Mouse (Mus musculus): ENCODE measurements around the gene Rpgr. TPM values are rescaled to one million over a fixed set of nuclear protein-coding genes. Genes with fewer than 3 reads are reported as not detected.

Rpgr gene
- polyA plus RNA-seq, 1 experiment from 2014 or later, result 40.6 TPM

DNA sequence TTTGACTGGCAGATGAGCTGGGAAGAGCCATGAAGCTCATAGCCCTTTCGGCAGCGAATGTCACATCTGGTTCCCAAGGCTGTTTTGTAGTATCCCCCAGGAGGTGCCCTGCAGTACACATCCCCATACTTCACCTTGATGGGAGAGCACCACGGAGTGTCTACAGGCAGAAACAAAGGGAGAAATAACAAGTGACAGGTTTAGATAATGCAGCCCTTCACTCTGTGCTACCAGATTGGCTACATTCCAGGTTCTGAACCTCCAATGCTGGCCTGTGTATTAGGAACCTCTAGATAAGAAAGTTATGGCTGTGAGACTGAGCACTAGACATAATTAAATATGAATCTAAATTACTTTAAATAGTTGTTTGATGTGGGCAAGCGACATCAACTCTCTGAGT is 147.3 kb downstream of the Rpgr start:
- Histone ChIP-seq H3K9ac (no peak overlapping the region), H3K4me1 (replicated peaks) (no peaks in the 10 kb centered on the region), H3K9me3 (no peaks in the 10 kb centered on the region), H3K27ac (replicated peaks) (no peak overlapping the region), H3K36me3 (no peaks in the 10 kb centered on the region), H3K27me3 (no peaks in the 10 kb centered on the region), H3K4me2 (no peak overlapping the region), H3K4me3 (no peak overlapping the region)
- ATAC-seq (ENCODE audit: low read depth), result no peak
- WGBS, result 71% methylated on average over 4 of the region's 4 CpGs

- 65% methylated on average over 1 of the region's 1 CpGs for WGBS
- H3K4me2 ChIP-seq, result no peak overlapping the region
- H3K9me3 ChIP-seq, result no peaks in the 10 kb centered on the region
- H3K27me3 ChIP-seq, result no peaks in the 10 kb centered on the region
- no peak for ATAC-seq (ENCODE audit: low read depth)
- no peaks in the 10 kb centered on the region for H3K4me1 ChIP-seq (replicated peaks)
- H3K36me3 ChIP-seq, result no peaks in the 10 kb centered on the region
- H3K4me3 ChIP-seq, result no peak overlapping the region
- no peak overlapping the region for H3K27ac ChIP-seq (replicated peaks)
- no peak overlapping the region for H3K9ac ChIP-seq
These were observed 152.9 kb downstream of the Rpgr start for GRCm38 (mm10) chrX:10063781-10064180.

DNA sequence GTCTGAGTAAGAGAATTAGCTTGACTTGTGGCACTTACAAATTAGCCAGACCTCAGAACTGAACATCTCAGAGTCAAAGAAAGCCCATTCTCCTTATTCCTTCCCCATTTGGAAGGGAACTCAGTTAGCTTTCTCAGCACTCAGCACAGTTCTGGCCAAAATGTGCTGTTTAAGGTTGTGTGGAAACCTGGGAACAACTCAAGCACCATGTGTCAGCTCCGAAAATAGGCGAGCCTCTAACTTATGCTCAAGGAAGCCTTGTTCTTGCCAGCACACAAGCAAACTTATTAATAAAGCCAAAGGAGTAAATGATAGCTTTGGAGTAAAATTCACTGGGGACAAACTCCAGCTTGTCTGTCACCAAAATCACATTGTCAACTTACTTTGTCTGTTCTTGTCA is 153.4 kb downstream of the Rpgr start:
- no peak overlapping the region for H3K4me3 ChIP-seq
- no peaks in the 10 kb centered on the region for H3K9me3 ChIP-seq
- no peaks in the 10 kb centered on the region for H3K4me1 ChIP-seq (replicated peaks)
- WGBS, result 87% methylated on average over 2 of the region's 2 CpGs
- no peaks in the 10 kb centered on the region for H3K36me3 ChIP-seq
- H3K27me3 ChIP-seq, result no peaks in the 10 kb centered on the region
- no peak overlapping the region for H3K4me2 ChIP-seq
- no peak for ATAC-seq (ENCODE audit: low read depth)
- H3K27ac ChIP-seq (replicated peaks), result no peak overlapping the region
- H3K9ac ChIP-seq, result no peak overlapping the region

- Histone ChIP-seq H3K36me3 (no peaks in the 10 kb centered on the region), H3K9ac (no peak overlapping the region), H3K9me3 (no peaks in the 10 kb centered on the region), H3K4me1 (replicated peaks) (no peaks in the 10 kb centered on the region), H3K4me2 (no peak overlapping the region), H3K4me3 (no peak overlapping the region), H3K27me3 (no peaks in the 10 kb centered on the region), H3K27ac (replicated peaks) (no peak overlapping the region)
- WGBS, result 63% methylated on average over 4 of the region's 4 CpGs
- no peak for ATAC-seq (ENCODE audit: low read depth)
These were observed 154.5 kb downstream of the Rpgr start for GRCm38 (mm10) chrX:10062201-10062600.

GRCm38 (mm10) chrX:10034666-10035065 is 182.1 kb downstream of the Rpgr start:
- H3K27ac ChIP-seq (replicated peaks), result no peak overlapping the region
- no peaks in the 10 kb centered on the region for H3K27me3 ChIP-seq
- ATAC-seq (ENCODE audit: low read depth), result no peak
- H3K9ac ChIP-seq, result no peak overlapping the region
- no peak overlapping the region for H3K4me3 ChIP-seq
- no peak overlapping the region for H3K4me2 ChIP-seq
- H3K9me3 ChIP-seq, result no peaks in the 10 kb centered on the region
- no peaks in the 10 kb centered on the region for H3K36me3 ChIP-seq
- no peaks in the 10 kb centered on the region for H3K4me1 ChIP-seq (replicated peaks)

Other genes starting within 250 kb of the Rpgr start
- 6.4 and 7.5 TPM in 2 replicates for gene Srpx, start 99.2 kb downstream of the Rpgr start, polyA plus RNA-seq (2015; fragmentation: Nextera tagmentation; extraction: Ambion mirVana)
- 0.12 TPM in 1 of 2 replicates, not detected in the other for gene Otc, start 35.4 kb upstream of the Rpgr start, polyA plus RNA-seq (2015; fragmentation: Nextera tagmentation; extraction: Ambion mirVana)